Mouse (Mus musculus) gastrocnemius, adult 2 months (tissue): ENCODE measurements around the gene Resp18. TPM values are rescaled to one million over a fixed set of nuclear protein-coding genes. Genes with fewer than 3 reads are reported as not detected.

ENCODE experiments used
- DNase-seq: peaks from one replicate; pipeline ENCODE4 v3.0.0; 2022
- H3K27ac ChIP-seq: fragments of 200-600 bp; 2 replicates; pipeline ENCODE4 v1.8.1; 2022; ENCODE audit warnings: mild to moderate bottlenecking
- H3K4me3 ChIP-seq: fragments of 200-600 bp; 2 replicates; pipeline ENCODE4 v1.8.1; 2022; ENCODE audit warnings: mild to moderate bottlenecking, moderate library complexity
- CTCF ChIP-seq: fragments of 200-600 bp; IDR thresholded peaks from 2 replicates; pipeline ENCODE4 v1.8.1; 2022; ENCODE audit warnings: antibody characterized with exemption, mild to moderate bottlenecking, moderate library complexity
- intact Hi-C: fragments of 180-260 bp; cut with DNase I; formaldehyde crosslinking; loops from one replicate; pipeline ENCODE4 v1.15.1; 2025
- total RNA-seq, 2 experiments: library from RNA; stranded (reverse); gene quantifications; 2 replicates each; pipeline ENCODE4 v1.2.3; 2021

The Resp18 gene
- total RNA-seq, 2 experiments from 2014 or later = not detected

DNA sequence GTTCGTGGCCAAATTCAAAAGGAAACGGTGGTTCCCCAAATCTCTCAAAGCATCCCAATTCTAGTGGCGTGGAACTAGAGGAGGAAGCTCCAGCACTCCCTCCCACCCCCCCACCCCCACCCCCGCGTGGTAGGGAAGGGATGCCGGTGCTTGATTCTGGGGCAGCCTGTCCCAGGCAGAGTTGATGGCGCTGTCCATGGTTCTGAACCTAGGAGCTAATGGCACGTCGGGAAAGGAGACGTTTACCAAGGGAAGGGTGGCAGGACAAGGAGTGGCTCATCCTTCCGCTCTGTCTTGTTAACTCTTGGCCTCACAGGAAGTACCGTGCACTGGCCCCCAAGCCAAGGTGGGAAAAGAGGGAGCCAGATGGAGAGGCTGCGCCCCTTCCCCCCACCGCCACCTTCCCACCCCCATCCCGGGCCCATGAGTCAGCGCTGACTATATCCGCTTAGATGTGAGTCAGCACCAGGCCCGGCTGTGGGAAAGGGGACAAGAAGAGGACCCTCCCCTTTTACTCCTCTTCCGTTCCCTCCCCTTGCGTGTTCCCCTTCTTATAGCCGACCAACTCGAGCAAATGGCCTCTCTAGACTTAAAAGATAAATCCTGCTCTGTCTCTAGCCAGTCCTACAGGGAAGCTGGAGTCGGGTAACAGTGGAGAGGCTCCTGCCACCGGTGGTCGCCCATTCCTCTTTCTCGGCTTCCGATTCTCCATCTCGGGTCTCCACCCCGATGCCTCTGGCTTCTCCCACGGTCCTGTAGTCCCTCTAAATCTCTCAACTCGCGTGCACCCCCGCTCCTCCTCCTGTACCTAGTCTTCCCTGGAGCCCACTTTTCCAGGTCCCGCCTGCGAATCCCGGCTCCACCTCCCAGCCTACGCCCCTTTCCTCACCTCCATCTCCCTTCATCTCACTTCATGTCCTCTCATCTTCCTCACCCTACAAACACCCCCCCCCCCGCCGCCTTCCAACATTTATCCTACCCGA lies 15.0 kb downstream of the Resp18 start:
- DNase-seq = peak; percentile 70
- intact Hi-C loops = no loop called here
- TF ChIP-seq CTCF = no peak
- H3K4me3 ChIP-seq = no peak overlapping the region
- H3K27ac ChIP-seq = no peak overlapping the region

DNA sequence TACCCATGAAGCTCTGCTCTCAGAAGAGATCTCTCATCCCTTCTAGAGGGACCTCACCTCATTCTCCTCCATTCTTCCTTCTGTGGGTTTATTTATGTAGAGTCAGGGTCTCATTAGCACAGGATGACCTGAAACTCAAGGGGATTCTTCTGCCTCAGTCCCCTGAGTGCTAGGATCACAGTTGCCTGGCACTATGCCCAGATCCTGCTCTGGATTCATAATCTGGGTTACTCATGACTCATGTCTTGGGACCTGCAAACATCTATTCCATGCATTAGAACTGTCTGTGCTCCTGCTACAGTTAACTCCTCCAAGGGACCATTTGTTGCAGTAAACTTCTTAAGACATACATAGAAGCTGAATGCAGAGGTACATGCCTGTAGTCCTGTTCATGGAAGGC lies 16.9 kb downstream of the Resp18 start:
- Histone ChIP-seq H3K4me3 (no peak overlapping the region), H3K27ac (no peak overlapping the region)
- intact Hi-C loops = no loop called here
- no peak for DNase-seq
- TF ChIP-seq CTCF = no peak

DNA sequence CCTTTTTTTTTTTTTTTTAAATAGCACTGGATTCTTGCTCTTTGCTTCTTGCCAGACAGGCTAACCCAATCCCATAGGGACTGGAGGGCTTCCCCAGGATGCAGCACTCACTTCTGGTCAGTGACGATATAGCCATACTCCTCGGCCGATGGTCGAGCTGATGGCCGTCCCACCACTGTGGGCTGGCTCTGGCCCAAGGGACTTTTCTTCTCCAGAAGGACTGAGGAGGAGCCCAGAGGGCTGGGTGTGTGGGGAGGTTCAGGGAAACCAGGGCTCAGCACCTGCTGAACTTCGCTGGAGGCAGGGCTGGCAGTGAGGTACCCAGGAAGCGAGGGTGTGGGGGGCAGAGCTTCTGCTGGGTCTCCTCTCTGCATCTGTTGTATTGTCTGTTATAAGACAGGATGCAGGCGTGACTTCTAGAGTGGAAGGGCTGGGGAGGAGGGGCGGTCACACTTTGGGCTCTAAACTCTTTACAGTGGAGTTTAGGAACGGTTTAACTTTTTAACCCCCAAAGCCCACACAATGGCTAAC lies 22.6 kb downstream of the Resp18 start:
- intact Hi-C loops = no loop called here
- no peak for TF ChIP-seq CTCF

DNA sequence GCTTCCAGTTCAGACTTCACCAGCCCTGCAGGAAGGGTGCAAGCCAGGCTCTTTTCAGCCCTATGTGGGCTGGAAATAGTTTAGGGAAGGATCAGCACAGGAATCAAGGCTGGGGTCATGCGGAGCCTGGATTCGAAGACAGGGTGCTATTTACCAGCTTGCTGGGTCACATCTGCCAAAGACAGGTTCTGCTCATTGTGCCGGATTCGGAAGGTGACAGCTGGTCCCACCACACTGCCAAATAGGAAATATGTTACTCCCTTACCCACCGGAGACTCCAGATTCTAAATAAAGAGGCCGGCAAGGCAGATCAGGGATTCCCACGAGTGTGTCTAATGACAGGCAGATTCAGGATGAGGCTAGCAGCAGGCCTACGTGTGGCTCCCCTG lies 23.6 kb downstream of the Resp18 start:
- no peak overlapping the region for H3K27ac ChIP-seq
- intact Hi-C loops = loop anchor here (5.0 kb wide), 3 partner anchors 63 to 307 kb away; partner anchors contain the start of gene Dnpep
- no peak overlapping the region for H3K4me3 ChIP-seq
- DNase-seq = peak; percentile 15
- no peak for TF ChIP-seq CTCF

More for the DNA sequence above, 22.6 kb downstream of the Resp18 start:
- H3K4me3 ChIP-seq = no peak overlapping the region
- H3K27ac ChIP-seq = no peak overlapping the region
- DNase-seq = peak; percentile 15

DNA sequence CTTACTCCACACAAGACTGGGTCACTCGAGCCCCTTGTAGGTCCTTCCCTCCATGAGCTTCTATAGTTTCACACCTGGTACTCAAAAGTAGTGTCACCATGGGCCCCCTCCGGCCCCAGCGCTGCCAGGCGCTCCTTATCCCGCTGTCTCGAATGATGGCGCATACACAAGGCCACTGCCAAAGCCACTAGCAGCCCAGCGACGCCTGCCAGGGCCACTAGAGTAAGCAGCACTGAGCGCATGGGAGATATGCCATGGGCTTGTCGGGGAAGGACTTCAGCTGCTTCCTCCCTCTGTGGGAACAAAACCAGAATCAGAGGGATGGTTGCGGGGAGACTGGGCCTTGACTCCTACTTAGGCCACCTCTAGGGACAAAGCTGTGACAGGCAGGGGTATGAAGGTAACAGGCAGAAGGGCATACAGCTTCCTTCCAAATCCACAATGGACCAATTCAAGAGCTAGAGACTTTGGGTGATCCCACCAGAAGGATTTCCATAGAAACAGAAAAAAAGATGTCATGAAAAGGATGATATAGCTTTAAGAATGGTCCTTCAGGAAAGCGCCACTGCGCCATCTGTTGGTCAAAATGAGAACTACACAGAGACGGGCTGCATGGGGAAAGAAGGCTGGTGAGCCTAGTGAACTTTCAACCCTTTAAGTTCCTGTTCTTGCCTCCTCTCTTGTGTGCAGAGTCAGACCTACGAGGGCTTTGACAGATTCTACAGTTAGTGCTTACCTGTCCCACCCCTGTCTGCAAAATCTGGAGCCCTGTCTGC lies 24.2 kb downstream of the Resp18 start:
- DNase-seq = peak; percentile 82
- no peak overlapping the region for H3K27ac ChIP-seq
- peak; percentile 94; the same call in 1 of the 2 replicates for TF ChIP-seq CTCF
- H3K4me3 ChIP-seq = no peak overlapping the region
- intact Hi-C loops = loop anchor here (5.0 kb wide), 3 partner anchors 63 to 307 kb away; partner anchors contain the start of gene Dnpep

DNA sequence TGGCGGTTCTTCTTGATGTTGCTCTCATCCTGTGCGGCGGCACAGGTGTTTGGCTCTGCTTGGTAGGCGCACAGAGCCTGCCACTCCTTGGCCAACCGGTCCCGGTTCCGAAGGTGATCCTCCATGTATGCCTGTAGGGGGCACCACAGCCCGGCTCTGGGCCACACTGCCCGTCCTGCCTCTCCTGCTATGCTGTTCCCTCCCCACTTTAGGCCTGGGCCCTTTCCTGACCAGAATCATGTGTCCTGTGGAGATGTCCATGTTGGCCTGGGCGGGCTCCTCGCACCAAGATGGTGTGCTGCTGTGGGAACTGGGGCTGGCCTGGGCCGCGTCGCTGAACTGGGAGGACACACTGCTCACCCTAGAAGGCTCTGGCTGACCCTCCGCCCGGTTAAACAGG lies 25.2 kb downstream of the Resp18 start:
- H3K4me3 ChIP-seq = no peak overlapping the region
- intact Hi-C loops = loop anchor here (5.0 kb wide), 3 partner anchors 64 to 306 kb away; partner anchors contain the start of gene Dnpep
- peak; percentile 29; the same call in 1 of the 2 replicates for TF ChIP-seq CTCF

DNA sequence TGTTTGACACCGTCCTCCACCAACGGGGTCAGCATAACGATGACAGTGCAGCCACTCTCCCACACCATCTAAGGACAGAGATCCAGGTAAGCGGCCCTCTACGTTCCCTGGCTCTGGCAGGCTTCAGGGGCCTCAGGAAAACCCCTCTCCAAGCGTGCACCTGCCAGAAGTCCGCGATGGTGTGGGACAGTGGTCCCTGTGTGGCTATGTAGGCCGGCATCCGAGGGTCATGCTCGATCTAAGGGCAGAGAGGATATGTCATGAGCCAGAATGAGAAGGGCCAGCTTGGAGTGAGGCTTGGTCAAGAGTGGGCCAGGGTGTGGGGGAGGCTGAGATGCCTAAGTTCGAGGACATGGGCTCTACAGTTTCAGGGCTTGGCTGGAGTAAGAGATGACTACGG lies 25.9 kb downstream of the Resp18 start:
- no peak for TF ChIP-seq CTCF
- DNase-seq = no peak
- Histone ChIP-seq H3K27ac (no peak overlapping the region), H3K4me3 (no peak overlapping the region)
- intact Hi-C loops = loop anchor here (5.0 kb wide), 3 partner anchors 65 to 305 kb away; partner anchors contain the start of gene Dnpep

More for the DNA sequence above, 25.2 kb downstream of the Resp18 start:
- DNase-seq = peak; percentile 30
- H3K27ac ChIP-seq = no peak overlapping the region

DNA sequence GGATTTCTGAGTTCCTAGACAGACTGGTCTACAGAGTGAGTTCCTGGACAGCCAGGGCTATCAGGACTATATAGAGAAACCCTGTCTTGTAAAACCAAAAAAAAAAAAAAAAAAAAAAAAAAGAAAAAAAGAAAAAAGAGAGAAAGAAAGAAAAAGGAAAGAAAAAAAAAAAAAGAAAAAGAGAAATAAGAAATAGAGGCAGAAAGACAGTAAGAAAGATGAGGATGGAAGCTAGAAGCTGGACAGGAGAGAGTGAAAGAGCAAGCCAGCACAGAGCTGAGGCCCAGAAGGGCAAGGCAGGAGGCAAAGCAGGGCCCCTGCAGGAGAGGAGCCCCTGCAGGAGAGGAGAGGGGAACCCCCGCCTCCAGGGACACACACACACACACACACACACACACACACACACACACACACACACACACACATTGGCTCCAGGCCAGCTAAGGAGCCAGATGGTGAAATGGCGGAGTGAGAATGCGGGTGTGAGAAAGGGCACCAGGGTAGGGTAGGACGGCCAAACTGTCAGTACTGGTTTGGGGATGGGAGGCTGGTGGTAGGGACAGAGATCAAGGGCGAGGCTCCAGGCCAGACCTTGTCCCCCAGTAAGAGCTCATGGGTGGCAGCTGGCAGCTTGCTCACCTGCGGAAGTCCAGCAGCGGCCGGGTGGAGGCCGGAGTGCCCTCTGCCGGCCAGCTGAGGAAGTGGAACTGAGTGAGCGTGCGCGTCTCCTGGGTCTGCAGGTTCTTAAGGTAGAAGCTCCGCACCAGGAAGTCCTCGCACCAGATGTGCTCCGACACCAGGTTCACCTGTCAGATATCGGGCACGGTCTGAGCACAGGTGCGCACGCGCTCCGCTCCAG lies 26.9 kb downstream of the Resp18 start:
- peak; percentile 99 for TF ChIP-seq CTCF
- intact Hi-C loops = loop anchor here (1.0 to 5.0 kb wide), 5 partner anchors 15 to 304 kb away; partner anchors contain the start of genes Dnajb2 and Dnpep

DNA sequence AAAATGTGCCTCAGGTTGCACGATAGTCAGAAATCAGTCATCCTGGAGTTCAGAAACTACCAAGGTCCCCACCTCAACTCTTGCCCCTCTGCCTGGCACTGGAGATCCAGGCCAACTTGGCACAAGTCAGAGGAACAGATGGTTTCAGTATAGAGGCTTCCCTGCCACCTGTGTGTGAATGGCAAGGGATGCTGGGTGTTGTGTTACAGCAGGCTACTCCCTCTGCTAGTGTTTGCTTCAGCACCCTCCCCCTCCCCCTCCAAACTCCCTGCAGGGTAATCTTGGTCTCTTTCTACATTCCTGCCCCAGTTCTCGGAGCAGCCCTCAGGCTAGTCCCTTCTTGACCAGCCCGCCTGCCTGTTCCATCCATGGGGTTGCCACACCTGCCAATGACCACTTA lies 27.7 kb downstream of the Resp18 start:
- no peak for TF ChIP-seq CTCF
- intact Hi-C loops = loop anchor here (2.0 to 5.0 kb wide), 4 partner anchors 14 to 303 kb away; partner anchors contain the start of genes Dnajb2 and Dnpep
- H3K27ac ChIP-seq = no peak overlapping the region
- no peak overlapping the region for H3K4me3 ChIP-seq
- DNase-seq = no peak

More for the DNA sequence above, 26.9 kb downstream of the Resp18 start:
- peak; percentile 87 for DNase-seq
- H3K27ac ChIP-seq = peak overlapping the region; percentile 79
- H3K4me3 ChIP-seq = peak overlapping the region; percentile 63

DNA sequence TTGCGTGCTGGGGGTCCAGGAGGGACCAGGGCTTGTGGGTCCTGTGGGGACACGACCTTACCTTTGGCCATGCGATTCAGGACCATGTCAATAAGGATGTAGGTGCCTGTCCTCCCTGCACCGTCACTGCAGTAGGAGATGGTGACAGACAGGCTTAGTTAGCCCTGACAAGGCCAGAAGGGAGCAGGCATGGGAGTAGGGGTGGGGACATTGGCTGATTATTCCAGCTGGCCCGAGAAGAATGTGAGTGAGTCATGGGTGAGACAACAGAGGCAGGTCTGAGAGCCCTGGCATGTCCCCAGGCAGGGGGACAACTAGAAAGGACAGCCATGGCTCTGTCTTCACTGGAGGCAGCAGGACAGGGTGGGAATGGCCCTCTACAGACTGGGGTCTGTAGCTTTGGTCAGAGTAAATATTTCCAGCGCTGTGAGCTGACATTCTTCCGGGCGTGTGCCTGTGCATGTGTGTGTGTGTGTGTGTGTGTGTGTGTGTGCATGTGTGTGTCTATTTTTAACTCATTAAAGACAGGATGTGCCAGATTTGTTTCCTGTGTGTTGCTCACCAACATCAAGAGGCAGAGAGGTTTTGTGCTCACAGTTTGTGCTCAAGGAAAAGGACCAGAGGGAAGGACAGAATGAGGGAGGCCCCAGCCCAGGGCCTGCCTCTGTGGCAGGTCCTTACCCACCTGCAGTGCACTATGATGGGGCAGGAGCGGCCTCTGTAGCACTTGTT lies 30.0 kb downstream of the Resp18 start:
- intact Hi-C loops = no loop called here
- peak; percentile 70 for DNase-seq
- H3K27ac ChIP-seq = peak overlapping the region; percentile 83
- no peak for TF ChIP-seq CTCF
- H3K4me3 ChIP-seq = peak overlapping the region; percentile 33
